In genomic region chr6:94779854-94780253, GRCm38 (mm10) we compare ENCODE assay signal across 8 mouse cellular contexts.
DNase-seq lines count a peak whose midpoint lies in the region; ATAC-seq and TF ChIP-seq lines count a peak whose summit lies in the region.

No protein-coding gene starts in this region.

- H3K9ac ChIP-seq in CH12.LX (ENCODE audit: insufficient read depth, low read depth), result no peak overlapping the region
- no peak overlapping the region for H3K9ac ChIP-seq in liver, embryonic 15.5 days
- H3K9ac ChIP-seq in midbrain, embryonic 15.5 days, result no peak overlapping the region

- no peak for TF ChIP-seq CTCF in CH12.LX (conservative IDR thresholded peaks at IDR 0.05 in 1 of 2, IDR thresholded peaks at IDR 0.05 in 1 of 2; ENCODE audit: low read depth in 2 of 2, low read length in 2 of 2)

- H3K27ac ChIP-seq in CH12.LX (ENCODE audit: insufficient read depth, low read depth), result no peak overlapping the region
- no peak overlapping the region for H3K27ac ChIP-seq in liver, embryonic 15.5 days (replicated peaks)
- no peak overlapping the region for H3K27ac ChIP-seq in midbrain, embryonic 15.5 days

- peaks cover 66% of the 10 kb centered on the region for H3K27me3 ChIP-seq in CH12.LX (replicated peaks)
- peaks cover under 1% of the 10 kb centered on the region for H3K27me3 ChIP-seq in liver, embryonic 15.5 days
- H3K27me3 ChIP-seq in midbrain, embryonic 15.5 days (replicated peaks), result no peaks in the 10 kb centered on the region

- TF ChIP-seq EP300 in CH12.LX (IDR thresholded peaks at IDR 0.05; ENCODE audit: low read length), result no peak

- H3K4me2 ChIP-seq in CH12.LX (ENCODE audit: insufficient read depth, low read depth, poor library complexity, severe bottlenecking), result no peak overlapping the region
- H3K4me2 ChIP-seq in liver, embryonic 15.5 days, result no peak overlapping the region
- H3K4me2 ChIP-seq in midbrain, embryonic 15.5 days, result no peak overlapping the region

- peak; percentile 55 for DNase-seq in 3134 (ENCODE audit: extremely low read depth, insufficient read length, low spot score)
- DNase-seq in CH12.LX (ENCODE audit: extremely low read depth), result peak; percentile 48
- DNase-seq in gastrocnemius, postnatal 36 days, result peak; percentile 31 to 61
- no peak for DNase-seq in frontal cortex, postnatal 36 days (ENCODE audit: low spot score in 2 of 2)
- no peak for DNase-seq in left cerebral cortex, postnatal 25 days (ENCODE audit: low spot score in 2 of 2)

- TF ChIP-seq RAD21 in CH12.LX (IDR thresholded peaks at IDR 0.05; ENCODE audit: low read depth, low read length), result no peak

- dilution Hi-C loops in CH12.LX (cut with MboI; ENCODE audit: extremely low pct_ligation_motif_present, extremely low pct_unique_long_range_greater_than_20kb, low sequenced_read_pairs), result no loop called here

- intact Hi-C loops in gastrocnemius, postnatal 36 days (cut with DNase I), result loop anchor here (10.0 kb wide), 1 partner anchor 155 kb away; no protein-coding TSS in a partner anchor
- intact Hi-C loops in left cerebral cortex, postnatal 25 days (cut with DNase I), result no loop called here

- H3K4me1 ChIP-seq in CH12.LX (ENCODE audit: control insufficient read depth in 1 of 2, insufficient read depth in 2 of 2), result peaks cover 0 to 13% of the 10 kb centered on the region in 2 experiments; a peak in 2 of 4 replicates
- 0 out of 2 replicates have a peak, but pooled peaks cover 6% of the 10 kb centered on the region for H3K4me1 ChIP-seq in liver, embryonic 15.5 days (replicated peaks)
- no peaks in the 10 kb centered on the region for H3K4me1 ChIP-seq in midbrain, embryonic 15.5 days

- H3K9me3 ChIP-seq in CH12.LX (replicated peaks; ENCODE audit: low read length), result peaks cover under 1% of the 10 kb centered on the region
- no peaks in the 10 kb centered on the region for H3K9me3 ChIP-seq in liver, embryonic 15.5 days (replicated peaks)
- H3K9me3 ChIP-seq in midbrain, embryonic 15.5 days, result no peaks in the 10 kb centered on the region

- in situ Hi-C loops in CH12.LX (cut with MboI; ENCODE audit: low pct_ligation_motif_present, low pct_unique_long_range_greater_than_20kb, low sequenced_read_pairs), result no loop called here

- 48% methylated on average over 7 of the region's 7 CpGs for WGBS in liver, embryonic 15.5 days (ENCODE audit: insufficient replicate concordance)
- WGBS in midbrain, embryonic 15.5 days, result 85% methylated on average over 7 of the region's 7 CpGs

- H3K36me3 ChIP-seq in CH12.LX (replicated peaks in 1 of 2; ENCODE audit: control insufficient read depth in 1 of 2, insufficient read depth in 1 of 2, low read length in 1 of 2), result no peaks in the 10 kb centered on the region
- H3K36me3 ChIP-seq in liver, embryonic 15.5 days (replicated peaks), result no peaks in the 10 kb centered on the region
- H3K36me3 ChIP-seq in midbrain, embryonic 15.5 days (replicated peaks), result no peaks in the 10 kb centered on the region

- H3K4me3 ChIP-seq in CH12.LX (replicated peaks in 1 of 3; ENCODE audit: low read depth in 2 of 3, low read length in 2 of 3, poor library complexity in 1 of 3), result no peak overlapping the region
- H3K4me3 ChIP-seq in liver, embryonic 15.5 days (replicated peaks), result no peak overlapping the region
- H3K4me3 ChIP-seq in midbrain, embryonic 15.5 days, result no peak overlapping the region

- H3K79me2 ChIP-seq in CH12.LX (replicated peaks; ENCODE audit: control insufficient read depth, extremely low read depth, insufficient read depth, poor library complexity, severe bottlenecking), result no peaks in the 10 kb centered on the region

- TF ChIP-seq POLR2A in CH12.LX (IDR thresholded peaks at IDR 0.05; ENCODE audit: low read depth, low read length), result no peak

- ATAC-seq in liver, embryonic 15.5 days (ENCODE audit: insufficient read depth), result peak; percentile 67
- ATAC-seq in frontal cortex, adult (ENCODE audit: low TSS enrichment), result no peak
- no peak for ATAC-seq in midbrain, embryonic 15.5 days (replicated peaks)

TF ChIP-seq in CH12.LX, 34 proteins besides CTCF, POLR2A, EP300 and RAD21:
- TF ChIP-seq UBTF (IDR thresholded peaks at IDR 0.05; ENCODE audit: low read depth, low read length) (no peak), USF1 (IDR thresholded peaks at IDR 0.05; ENCODE audit: low read depth, low read length) (peak; percentile 16; the same call in 1 of the 2 replicates), SMC3 (IDR thresholded peaks at IDR 0.05; ENCODE audit: low read depth, low read length) (no peak), TCF12 (IDR thresholded peaks at IDR 0.05; ENCODE audit: low read depth, low read length) (no peak), TBP (conservative IDR thresholded peaks at IDR 0.05; ENCODE audit: low read depth, low read length) (no peak), MYC (IDR thresholded peaks at IDR 0.05; ENCODE audit: low read depth, low read length) (no peak), BHLHE40 (IDR thresholded peaks at IDR 0.05; ENCODE audit: low read depth, low read length) (0 out of 2 replicates have a peak, but pooled peaks have one; percentile 30), CHD2 (IDR thresholded peaks at IDR 0.05; ENCODE audit: low read length) (no peak)

Comparison
In these comparisons a context has a peak if more than half of its experiments do, and no peak if none do; other contexts are left out.
1. DNase-seq: peak in 3134 (single experiment), CH12.LX (single experiment) and gastrocnemius, postnatal 36 days (2 of 2); none in frontal cortex, postnatal 36 days (0 of 2) and left cerebral cortex, postnatal 25 days (0 of 2).